Mouse (Mus musculus) lung, adult 2 months (tissue): Measurements from ENCODE around the gene Ccdc187.

Source experiments
- CTCF ChIP-seq: fragments of 200-500 bp; IDR thresholded peaks from 2 replicates; pipeline ENCODE4 v1.5.1; 2011; ENCODE audit warnings: mild to moderate bottlenecking, low read length, control low read depth; ENCODE audit not compliant: insufficient read depth
- POLR2A ChIP-seq: fragments of 200-500 bp; IDR thresholded peaks from 2 replicates; pipeline ENCODE4 v1.6.1; 2011; ENCODE audit warnings: low read depth, mild to moderate bottlenecking, control low read depth, low read length, borderline replicate concordance; ENCODE audit errors: extremely low read depth

GRCm38 (mm10) chr2:26306702-26307101 is 12.3 kb upstream of the Ccdc187 start:
- TF ChIP-seq CTCF (no peak), POLR2A (no peak)
